Mouse (Mus musculus): ENCODE measurements at regions not wholly inside any gene's neighbourhood (a gene's known extent, or its start where the extent isn't known, plus 50 kb on each side); places are given as distances from the start of the nearest gene placed in this dataset.

DNA sequence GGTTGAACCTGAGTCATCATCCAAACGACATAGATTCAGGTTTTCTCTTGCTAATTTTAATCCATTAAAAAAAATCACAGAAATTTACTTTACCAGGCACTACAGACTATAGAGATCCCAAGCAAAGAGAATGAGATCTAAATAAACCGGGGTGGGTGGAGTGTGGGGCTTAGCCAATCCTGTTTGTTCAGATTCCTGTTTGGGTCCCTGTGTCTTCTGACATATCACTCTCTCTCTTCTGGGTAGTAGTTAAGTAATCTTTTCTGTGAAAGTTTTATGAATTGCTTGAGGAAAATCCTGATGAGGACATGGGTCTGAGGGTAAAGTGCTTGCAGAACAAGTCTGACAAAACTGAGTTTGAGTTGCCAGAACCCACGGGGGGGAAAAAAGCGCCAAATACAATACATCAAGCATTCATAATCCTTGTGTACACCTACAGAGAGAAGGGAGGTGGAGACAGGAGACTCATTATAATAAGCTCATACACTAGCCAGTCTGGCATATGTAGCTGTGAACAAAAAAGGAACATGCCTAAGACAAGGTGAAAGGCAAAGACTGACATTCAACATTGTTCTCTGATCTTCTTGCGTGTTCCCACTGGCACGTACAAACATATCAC is 339.8 kb downstream of the Rpl36a-ps1 start:
- Histone ChIP-seq H3K36me3 (ENCODE audit: control insufficient read depth, insufficient read depth) (no peaks in the 10 kb centered on the region), H3K27me3 (ENCODE audit: control insufficient read depth, insufficient read depth, insufficient read length) (no peaks in the 10 kb centered on the region), H3K4me2 (ENCODE audit: low read depth) (no peak overlapping the region), H3K79me2 (ENCODE audit: control insufficient read depth, insufficient read depth) (no peaks in the 10 kb centered on the region), H3K4me3 (no peak overlapping the region), H3ac (ENCODE audit: control insufficient read depth, insufficient read length) (no peak overlapping the region)
- no peak for TF ChIP-seq MAX (IDR thresholded peaks at IDR 0.05; ENCODE audit: low read depth)
- TF ChIP-seq POLR2AphosphoS2 (IDR thresholded peaks at IDR 0.05; ENCODE audit: insufficient read length, low read depth) = no peak
- no peak for TF ChIP-seq MYOG (IDR thresholded peaks at IDR 0.05; ENCODE audit: control insufficient read depth in 1 of 3, insufficient read depth in 1 of 3, insufficient read length in 2 of 3, low read depth in 2 of 3)
- no peak for TF ChIP-seq E2F4 (IDR thresholded peaks at IDR 0.05; ENCODE audit: insufficient read depth)
- TF ChIP-seq CEBPB (IDR thresholded peaks at IDR 0.05; ENCODE audit: insufficient read depth, poor library complexity, severe bottlenecking) = no peak
- TF ChIP-seq POLR2A (IDR thresholded peaks at IDR 0.05; ENCODE audit: insufficient read length, low read depth) = no peak
- TF ChIP-seq MYOD1 (IDR thresholded peaks at IDR 0.05; ENCODE audit: control insufficient read depth in 1 of 3, insufficient read length in 2 of 3, low read depth in 2 of 3) = no peak
- TF ChIP-seq TCF12 (IDR thresholded peaks at IDR 0.05; ENCODE audit: insufficient read depth, poor library complexity, severe bottlenecking) = no peak

DNA sequence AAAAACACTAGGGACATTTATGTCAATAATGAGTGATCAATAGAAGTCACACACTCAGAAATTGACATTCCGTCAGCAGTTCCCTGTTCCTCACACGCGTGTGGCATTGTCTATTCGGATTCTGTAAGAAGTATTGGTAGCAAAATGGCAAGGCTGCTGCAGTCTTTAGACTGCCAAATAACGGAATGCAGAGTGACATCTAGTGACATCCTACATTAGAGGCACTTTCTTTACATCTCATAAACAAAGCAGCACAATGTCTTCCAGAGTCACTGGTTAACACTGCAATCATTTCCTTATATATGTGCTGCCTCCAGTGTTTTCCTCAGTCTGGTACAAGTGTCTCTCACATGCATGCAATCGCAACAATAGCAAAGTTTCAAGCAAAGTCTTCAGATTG is 342.9 kb downstream of the Rpl36a-ps1 start:
- Histone ChIP-seq H3K79me2 (ENCODE audit: control insufficient read depth, insufficient read depth) (no peaks in the 10 kb centered on the region), H3K4me3 (no peak overlapping the region), H3ac (ENCODE audit: control insufficient read depth, insufficient read length) (no peak overlapping the region), H3K4me2 (ENCODE audit: low read depth) (no peak overlapping the region), H3K27me3 (ENCODE audit: control insufficient read depth, insufficient read depth, insufficient read length) (no peaks in the 10 kb centered on the region), H3K36me3 (ENCODE audit: control insufficient read depth, insufficient read depth) (no peaks in the 10 kb centered on the region)
- no peak for TF ChIP-seq REST (IDR thresholded peaks at IDR 0.05; ENCODE audit: insufficient read depth, insufficient read length)
- TF ChIP-seq MYOG (IDR thresholded peaks at IDR 0.05; ENCODE audit: control insufficient read depth in 1 of 3, insufficient read depth in 1 of 3, insufficient read length in 2 of 3, low read depth in 2 of 3) = no peak
- TF ChIP-seq E2F4 (IDR thresholded peaks at IDR 0.05; ENCODE audit: insufficient read depth) = no peak
- TF ChIP-seq MYOD1 (IDR thresholded peaks at IDR 0.05; ENCODE audit: control insufficient read depth in 1 of 3, insufficient read length in 2 of 3, low read depth in 2 of 3) = no peak
- TF ChIP-seq CEBPB (IDR thresholded peaks at IDR 0.05; ENCODE audit: insufficient read depth, poor library complexity, severe bottlenecking) = no peak
- TF ChIP-seq TCF12 (IDR thresholded peaks at IDR 0.05; ENCODE audit: insufficient read depth, poor library complexity, severe bottlenecking) = no peak
- TF ChIP-seq USF1 (IDR thresholded peaks at IDR 0.05; ENCODE audit: low read depth) = no peak
- TF ChIP-seq POLR2AphosphoS2 (IDR thresholded peaks at IDR 0.05; ENCODE audit: insufficient read length, low read depth) = no peak
- no peak for TF ChIP-seq POLR2A (IDR thresholded peaks at IDR 0.05; ENCODE audit: insufficient read length, low read depth)
- no peak for TF ChIP-seq TCF3 (IDR thresholded peaks at IDR 0.05; ENCODE audit: insufficient read length, low read depth)
- TF ChIP-seq MAX (IDR thresholded peaks at IDR 0.05; ENCODE audit: low read depth) = no peak
- TF ChIP-seq SRF (IDR thresholded peaks at IDR 0.05; ENCODE audit: control insufficient read depth, insufficient read length, low read depth) = no peak

- no peak for TF ChIP-seq USF1 (IDR thresholded peaks at IDR 0.05; ENCODE audit: low read depth)
- TF ChIP-seq TCF3 (IDR thresholded peaks at IDR 0.05; ENCODE audit: insufficient read length, low read depth) = no peak
- TF ChIP-seq POLR2AphosphoS2 (IDR thresholded peaks at IDR 0.05; ENCODE audit: insufficient read length, low read depth) = no peak
- TF ChIP-seq MAX (IDR thresholded peaks at IDR 0.05; ENCODE audit: low read depth) = no peak
- TF ChIP-seq TCF12 (IDR thresholded peaks at IDR 0.05; ENCODE audit: insufficient read depth, poor library complexity, severe bottlenecking) = no peak
- TF ChIP-seq SRF (IDR thresholded peaks at IDR 0.05; ENCODE audit: control insufficient read depth, insufficient read length, low read depth) = no peak
- TF ChIP-seq MYOG (IDR thresholded peaks at IDR 0.05; ENCODE audit: control insufficient read depth in 1 of 3, insufficient read depth in 1 of 3, insufficient read length in 2 of 3, low read depth in 2 of 3) = no peak
- TF ChIP-seq MYOD1 (IDR thresholded peaks at IDR 0.05; ENCODE audit: control insufficient read depth in 1 of 3, insufficient read length in 2 of 3, low read depth in 2 of 3) = no peak
- TF ChIP-seq POLR2A (IDR thresholded peaks at IDR 0.05; ENCODE audit: insufficient read length, low read depth) = no peak
- TF ChIP-seq CEBPB (IDR thresholded peaks at IDR 0.05; ENCODE audit: insufficient read depth, poor library complexity, severe bottlenecking) = no peak
- TF ChIP-seq E2F4 (IDR thresholded peaks at IDR 0.05; ENCODE audit: insufficient read depth) = no peak
- TF ChIP-seq REST (IDR thresholded peaks at IDR 0.05; ENCODE audit: insufficient read depth, insufficient read length) = no peak
- Histone ChIP-seq H3ac (ENCODE audit: control insufficient read depth, insufficient read length) (no peak overlapping the region), H3K4me2 (ENCODE audit: low read depth) (no peak overlapping the region), H3K4me3 (no peak overlapping the region), H3K36me3 (ENCODE audit: control insufficient read depth, insufficient read depth) (no peaks in the 10 kb centered on the region), H3K79me2 (ENCODE audit: control insufficient read depth, insufficient read depth) (no peaks in the 10 kb centered on the region), H3K27me3 (ENCODE audit: control insufficient read depth, insufficient read depth, insufficient read length) (no peaks in the 10 kb centered on the region)
Observed at GRCm38 (mm10) chr14:98650520-98650919, 343.6 kb downstream of the Rpl36a-ps1 start.

DNA sequence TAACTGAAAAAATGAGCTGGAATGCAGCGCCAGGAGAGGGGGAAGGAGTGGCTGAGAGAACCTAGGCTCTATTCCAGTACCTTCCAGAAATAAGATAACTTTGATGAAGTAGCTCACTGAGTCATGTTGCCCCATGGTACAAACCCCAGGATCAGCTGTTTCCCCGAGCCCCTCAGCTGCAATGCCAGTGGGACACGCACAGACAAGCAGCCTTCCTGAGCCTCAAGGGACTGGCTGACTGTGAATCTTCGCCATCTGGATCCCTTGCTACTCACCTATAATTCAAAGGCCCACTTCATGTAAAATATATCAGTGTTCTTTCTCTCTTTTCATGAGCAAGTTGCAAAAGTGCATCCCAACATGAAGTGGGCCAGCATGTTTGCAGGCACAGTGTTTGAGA is 346.5 kb downstream of the Rpl36a-ps1 start:
- H3K79me2 ChIP-seq (ENCODE audit: control insufficient read depth, insufficient read depth) = no peaks in the 10 kb centered on the region
- no peaks in the 10 kb centered on the region for H3K27me3 ChIP-seq (ENCODE audit: control insufficient read depth, insufficient read depth, insufficient read length)
- TF ChIP-seq SRF (IDR thresholded peaks at IDR 0.05; ENCODE audit: control insufficient read depth, insufficient read length, low read depth) = no peak
- TF ChIP-seq USF1 (IDR thresholded peaks at IDR 0.05; ENCODE audit: low read depth) = no peak
- TF ChIP-seq TCF12 (IDR thresholded peaks at IDR 0.05; ENCODE audit: insufficient read depth, poor library complexity, severe bottlenecking) = no peak
- no peak for TF ChIP-seq MYOD1 (IDR thresholded peaks at IDR 0.05; ENCODE audit: control insufficient read depth in 1 of 3, insufficient read length in 2 of 3, low read depth in 2 of 3)
- no peak for TF ChIP-seq POLR2A (IDR thresholded peaks at IDR 0.05; ENCODE audit: insufficient read length, low read depth)
- H3ac ChIP-seq (ENCODE audit: control insufficient read depth, insufficient read length) = no peak overlapping the region
- H3K4me2 ChIP-seq (ENCODE audit: low read depth) = no peak overlapping the region
- no peak overlapping the region for H3K4me3 ChIP-seq
- no peaks in the 10 kb centered on the region for H3K36me3 ChIP-seq (ENCODE audit: control insufficient read depth, insufficient read depth)

DNA sequence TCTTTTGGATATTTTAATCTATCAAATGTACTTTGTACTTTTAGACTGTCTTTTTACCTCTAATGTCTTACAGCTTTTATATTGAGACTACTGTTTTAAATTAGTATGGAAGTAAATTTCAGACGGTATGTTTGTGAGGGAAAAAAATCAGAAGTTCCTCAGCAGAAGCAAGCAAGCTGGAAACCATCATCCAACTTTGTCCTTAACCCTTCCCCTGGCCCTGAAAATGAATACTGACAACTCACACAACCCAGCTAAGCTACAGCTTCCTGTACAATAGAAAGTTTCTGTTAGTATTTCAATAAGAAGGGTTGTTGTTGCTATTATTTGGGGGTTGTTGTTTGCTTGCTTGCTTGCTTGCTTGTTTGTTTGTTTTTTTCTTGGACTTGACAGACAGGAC is 350.4 kb downstream of the Rpl36a-ps1 start:
- no peak for TF ChIP-seq MYOG (IDR thresholded peaks at IDR 0.05; ENCODE audit: control insufficient read depth in 1 of 3, insufficient read depth in 1 of 3, insufficient read length in 2 of 3, low read depth in 2 of 3)
- H3K4me3 ChIP-seq = no peak overlapping the region
- no peaks in the 10 kb centered on the region for H3K36me3 ChIP-seq (ENCODE audit: control insufficient read depth, insufficient read depth)
- no peaks in the 10 kb centered on the region for H3K79me2 ChIP-seq (ENCODE audit: control insufficient read depth, insufficient read depth)
- H3K27me3 ChIP-seq (ENCODE audit: control insufficient read depth, insufficient read depth, insufficient read length) = no peaks in the 10 kb centered on the region
- no peak overlapping the region for H3K4me2 ChIP-seq (ENCODE audit: low read depth)
- H3ac ChIP-seq (ENCODE audit: control insufficient read depth, insufficient read length) = no peak overlapping the region

All from myocyte (in vitro differentiated cells).